15 mouse cellular contexts compared by ENCODE assay signal in the genomic region with DNA sequence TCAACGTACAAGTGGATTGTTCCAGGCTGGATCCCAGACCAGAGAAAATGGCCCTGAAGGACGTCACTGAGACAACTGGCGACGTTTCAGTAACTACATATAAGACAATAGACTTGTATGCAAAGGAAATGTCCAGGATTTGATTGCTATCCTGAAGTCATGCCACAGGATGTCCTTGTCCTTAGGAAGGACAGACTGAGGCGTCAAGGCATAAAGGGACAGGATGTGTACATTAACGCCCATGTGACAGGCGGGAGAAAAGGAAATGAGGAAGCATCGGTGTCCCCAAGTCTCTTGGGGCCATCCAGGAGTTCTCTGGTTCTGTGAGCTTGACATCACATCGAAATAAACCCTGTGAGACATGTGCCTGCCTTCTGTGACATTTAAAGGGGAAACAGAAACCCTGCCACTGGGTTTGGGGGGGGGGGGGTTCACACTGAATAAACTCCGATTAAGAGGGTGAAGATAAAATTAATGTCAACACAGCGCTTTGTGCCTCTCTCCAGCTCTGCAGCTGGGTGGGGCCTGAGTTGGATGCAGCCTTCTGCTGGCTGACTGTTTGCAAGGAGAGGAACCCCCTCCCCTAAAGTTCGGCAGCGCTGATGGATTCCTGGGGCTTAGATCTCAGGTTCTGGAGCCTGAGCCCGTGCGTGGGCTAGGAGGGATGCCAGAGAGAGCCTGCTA. TPM values are rescaled to one million over a fixed set of nuclear protein-coding genes. Genes with fewer than 3 reads are reported as not detected.
DNase-seq lines count a peak whose midpoint lies in the region; ATAC-seq and TF ChIP-seq lines count a peak whose summit lies in the region.
"Had no signal": no experiment of that assay in that cellular context is flagged by ENCODE, and none has a peak within 500 bp of the region (broad histone marks: within the 10 kb centered on the region; RNA-seq: fewer than 3 reads in every experiment).

No protein-coding gene starts in this region.

- WGBS in heart, postnatal 0 days = 60% methylated on average over 15 of the region's 15 CpGs
- WGBS in forebrain, embryonic 11.5 days = 91% methylated on average over 15 of the region's 15 CpGs
- 87% methylated on average over 15 of the region's 15 CpGs for WGBS in forebrain, embryonic 14.5 days
- 60% methylated on average over 15 of the region's 15 CpGs for WGBS in lung, embryonic 14.5 days

- peak overlapping the region; percentile 32; the same call in 1 of the 2 replicates for H3K27ac ChIP-seq in heart, postnatal 0 days (ENCODE audit: low read depth)
- H3K27ac ChIP-seq in forebrain, embryonic 11.5 days (ENCODE audit: low read depth, low read length) = peak overlapping the region; percentile 80
- H3K27ac ChIP-seq in forebrain, embryonic 14.5 days (ENCODE audit: low read depth, low read length) = peak overlapping the region; percentile 91
- no peak overlapping the region for H3K27ac ChIP-seq in lung, embryonic 14.5 days (ENCODE audit: low read depth)

- TF ChIP-seq EP300 in heart, postnatal 0 days (IDR thresholded peaks at IDR 0.05; ENCODE audit: low read depth) = peak; percentile 95

- DNase-seq in heart, postnatal 0 days (ENCODE audit: low spot score) = peak; percentile 49
- DNase-seq in heart, adult 9 months (ENCODE audit: low spot score in 2 of 2) = no peak
- DNase-seq in forebrain, embryonic 11.5 days (ENCODE audit: low spot score) = no peak
- no peak for DNase-seq in forebrain, embryonic 14.5 days (ENCODE audit: low spot score)
- DNase-seq in lung, embryonic 14.5 days = peak; percentile 60
- DNase-seq in adrenal gland, adult 18-20 months (ENCODE audit: low spot score in 2 of 2) = no peak
- DNase-seq in spleen, postnatal 4 days (ENCODE audit: low spot score in 2 of 2) = no peak
- no peak for DNase-seq in left cerebral cortex, postnatal 10 days (ENCODE audit: extremely low spot score in 1 of 2, low spot score in 2 of 2)
- DNase-seq: adrenal gland, postnatal 10 days; heart, postnatal 14 days; right cerebral cortex, postnatal 14 days had no signal

- no peak overlapping the region for H3K4me3 ChIP-seq in heart, postnatal 0 days (ENCODE audit: low read depth, low read length)
- no peak overlapping the region for H3K4me3 ChIP-seq in forebrain, embryonic 11.5 days (ENCODE audit: low read depth, low read length)
- no peak overlapping the region for H3K4me3 ChIP-seq in forebrain, embryonic 14.5 days (ENCODE audit: low read depth, low read length)
- no peak overlapping the region for H3K4me3 ChIP-seq in lung, embryonic 14.5 days (ENCODE audit: low read depth, low read length)

- no peaks in the 10 kb centered on the region for H3K27me3 ChIP-seq in heart, postnatal 0 days (ENCODE audit: control insufficient read depth, insufficient read depth, low read length)
- H3K27me3 ChIP-seq in forebrain, embryonic 11.5 days (ENCODE audit: control insufficient read depth, insufficient read depth, low read length) = no peaks in the 10 kb centered on the region
- H3K27me3 ChIP-seq in forebrain, embryonic 14.5 days (replicated peaks; ENCODE audit: control insufficient read depth, insufficient read depth, low read length) = no peaks in the 10 kb centered on the region
- no peaks in the 10 kb centered on the region for H3K27me3 ChIP-seq in lung, embryonic 14.5 days (ENCODE audit: insufficient read depth, low read length)

- intact Hi-C loops in left cerebral cortex, postnatal 10 days (cut with DNase I) = no loop called here

- peak; percentile 68 for ATAC-seq in heart, postnatal 0 days (ENCODE audit: insufficient read depth, low read depth)
- no peak for ATAC-seq in forebrain, embryonic 11.5 days (replicated peaks; ENCODE audit: low FRiP score)
- ATAC-seq in forebrain, embryonic 14.5 days = no peak
- ATAC-seq in lung, embryonic 14.5 days (ENCODE audit: insufficient read depth) = no peak

- TF ChIP-seq CTCF in heart, postnatal 0 days (IDR thresholded peaks at IDR 0.05; ENCODE audit: low read depth) = no peak
- no peak for TF ChIP-seq CTCF in lung, embryonic 14.5 days (IDR thresholded peaks at IDR 0.05; ENCODE audit: low read depth)

- no peak overlapping the region for H3K4me2 ChIP-seq in heart, postnatal 0 days (ENCODE audit: low read depth, low read length)
- no peak overlapping the region for H3K4me2 ChIP-seq in forebrain, embryonic 11.5 days (ENCODE audit: low read depth, low read length, severe bottlenecking)
- H3K4me2 ChIP-seq in forebrain, embryonic 14.5 days (ENCODE audit: low read length) = no peak overlapping the region
- H3K4me2 ChIP-seq in lung, embryonic 14.5 days = no peak overlapping the region

- H3K9ac ChIP-seq in heart, postnatal 0 days (replicated peaks; ENCODE audit: low read depth, low read length) = no peak overlapping the region
- H3K9ac ChIP-seq in forebrain, embryonic 11.5 days (ENCODE audit: low read length) = no peak overlapping the region
- H3K9ac ChIP-seq in forebrain, embryonic 14.5 days (ENCODE audit: low read length) = no peak overlapping the region
- no peak overlapping the region for H3K9ac ChIP-seq in lung, embryonic 14.5 days

- no peaks in the 10 kb centered on the region for H3K9me3 ChIP-seq in heart, postnatal 0 days (replicated peaks; ENCODE audit: control insufficient read depth, low read length)
- H3K9me3 ChIP-seq in forebrain, embryonic 11.5 days (ENCODE audit: control insufficient read depth, low read length) = peaks cover 4% of the 10 kb centered on the region; the same call in 1 of the 2 replicates
- no peaks in the 10 kb centered on the region for H3K9me3 ChIP-seq in forebrain, embryonic 14.5 days (replicated peaks; ENCODE audit: control insufficient read depth, low read length)
- no peaks in the 10 kb centered on the region for H3K9me3 ChIP-seq in lung, embryonic 14.5 days (ENCODE audit: low read depth, low read length)

- no peaks in the 10 kb centered on the region for H3K4me1 ChIP-seq in heart, postnatal 0 days (ENCODE audit: control insufficient read depth, insufficient read depth)
- H3K4me1 ChIP-seq in forebrain, embryonic 11.5 days (replicated peaks; ENCODE audit: control insufficient read depth, insufficient read depth, low read length) = peaks cover 7% of the 10 kb centered on the region
- H3K4me1 ChIP-seq in forebrain, embryonic 14.5 days (ENCODE audit: control insufficient read depth, insufficient read depth, low read length) = peaks cover 14% of the 10 kb centered on the region
- no peaks in the 10 kb centered on the region for H3K4me1 ChIP-seq in lung, embryonic 14.5 days (ENCODE audit: insufficient read depth)

- 0 out of 2 replicates have a peak, but pooled peaks cover 4% of the 10 kb centered on the region for H3K36me3 ChIP-seq in heart, postnatal 0 days (replicated peaks; ENCODE audit: control insufficient read depth, insufficient read depth, low read length)
- H3K36me3 ChIP-seq in forebrain, embryonic 11.5 days (ENCODE audit: control insufficient read depth, insufficient read depth, low read length) = peaks cover 6% of the 10 kb centered on the region; the same call in 1 of the 2 replicates
- H3K36me3 ChIP-seq in forebrain, embryonic 14.5 days (ENCODE audit: control insufficient read depth, insufficient read depth, low read length) = peaks cover 80% of the 10 kb centered on the region
- no peaks in the 10 kb centered on the region for H3K36me3 ChIP-seq in lung, embryonic 14.5 days (ENCODE audit: insufficient read depth)

RNA-seq across cellular contexts. Expression of gene Mpp3, which starts 19.2 kb away (rescaled TPM):
- 4.9 and 8.0 TPM in 2 replicates for total RNA-seq in heart, postnatal 0 days (2014; rRNA removed; ENCODE audit: low replicate concordance)
- 1.7 and 2.2 TPM in 2 replicates for polyA plus RNA-seq in heart, postnatal 0 days (2015; fragmentation: Nextera tagmentation; extraction: Ambion mirVana)
- 22.1 and 24.1 TPM in 2 replicates for polyA plus RNA-seq in forebrain, embryonic 11.5 days (2014; fragmentation: Nextera tagmentation; extraction: Ambion mirVana)
- 34.2 and 39.6 TPM in 2 replicates for polyA plus RNA-seq in forebrain, embryonic 14.5 days (2014; fragmentation: Nextera tagmentation; extraction: Ambion mirVana)
- polyA plus RNA-seq in lung, embryonic 14.5 days (2014; fragmentation: Nextera tagmentation; extraction: Ambion mirVana) = 4.0 and 4.9 TPM in 2 replicates
- 10 to 100 TPM; 10.8 to 20.2 TPM for total RNA-seq in adrenal gland, adult 18-20 months (2021)
- 10 to 100 TPM; 34.1 to 36.3 TPM for total RNA-seq in left cerebral cortex, postnatal 10 days (2021)

RNA-seq across cellular contexts. Expression of gene Dusp3, which starts 22.3 kb away (rescaled TPM):
- total RNA-seq in heart, postnatal 0 days (2014; rRNA removed; ENCODE audit: low replicate concordance) = 106 and 118 TPM in 2 replicates
- 67.9 and 75.7 TPM in 2 replicates for polyA plus RNA-seq in heart, postnatal 0 days (2015; fragmentation: Nextera tagmentation; extraction: Ambion mirVana)
- polyA plus RNA-seq in forebrain, embryonic 11.5 days (2014; fragmentation: Nextera tagmentation; extraction: Ambion mirVana) = 10.4 and 11.6 TPM in 2 replicates
- polyA plus RNA-seq in forebrain, embryonic 14.5 days (2014; fragmentation: Nextera tagmentation; extraction: Ambion mirVana) = 10.4 and 12.2 TPM in 2 replicates
- polyA plus RNA-seq in lung, embryonic 14.5 days (2014; fragmentation: Nextera tagmentation; extraction: Ambion mirVana) = 15.7 and 16.9 TPM in 2 replicates
- 100 to 1,000 TPM; 107 to 138 TPM for total RNA-seq in adrenal gland, adult 18-20 months (2021)
- 100 to 1,000 TPM; 138 to 142 TPM for total RNA-seq in left cerebral cortex, postnatal 10 days (2021)

RNA-seq across cellular contexts. Expression of gene Cfap97d1, which starts 25.0 kb away (rescaled TPM):
- not detected in 2 replicates for total RNA-seq in heart, postnatal 0 days (2014; rRNA removed; ENCODE audit: low replicate concordance)
- not detected in 2 replicates for polyA plus RNA-seq in heart, postnatal 0 days (2015; fragmentation: Nextera tagmentation; extraction: Ambion mirVana)
- polyA plus RNA-seq in forebrain, embryonic 11.5 days (2014; fragmentation: Nextera tagmentation; extraction: Ambion mirVana) = not detected in 2 replicates
- not detected in 2 replicates for polyA plus RNA-seq in forebrain, embryonic 14.5 days (2014; fragmentation: Nextera tagmentation; extraction: Ambion mirVana)
- not detected in 2 replicates for polyA plus RNA-seq in lung, embryonic 14.5 days (2014; fragmentation: Nextera tagmentation; extraction: Ambion mirVana)
- not detected for total RNA-seq in adrenal gland, adult 18-20 months (2021)
- total RNA-seq in left cerebral cortex, postnatal 10 days (2021) = not detected
- total RNA-seq: adrenal gland, postnatal 10 days; CH12.LX; heart, postnatal 14 days; left cerebral cortex, adult 18-20 months had no signal
- polyA plus RNA-seq: kidney, embryonic 14.5 days; neural tube, embryonic 14.5 days had no signal

RNA-seq across cellular contexts. Expression of gene Cd300lg, which starts 32.2 kb away (rescaled TPM):
- 23.0 and 79.5 TPM in 2 replicates for total RNA-seq in heart, postnatal 0 days (2014; rRNA removed; ENCODE audit: low replicate concordance)
- 22.9 and 24.0 TPM in 2 replicates for polyA plus RNA-seq in heart, postnatal 0 days (2015; fragmentation: Nextera tagmentation; extraction: Ambion mirVana)
- polyA plus RNA-seq in forebrain, embryonic 11.5 days (2014; fragmentation: Nextera tagmentation; extraction: Ambion mirVana) = 0.20 and 0.37 TPM in 2 replicates
- polyA plus RNA-seq in forebrain, embryonic 14.5 days (2014; fragmentation: Nextera tagmentation; extraction: Ambion mirVana) = 0.23 TPM in 1 of 2 replicates, not detected in the other
- polyA plus RNA-seq in lung, embryonic 14.5 days (2014; fragmentation: Nextera tagmentation; extraction: Ambion mirVana) = 0.17 and 0.23 TPM in 2 replicates
- total RNA-seq in adrenal gland, adult 18-20 months (2021) = 10 to 100 TPM; 32.4 to 33.4 TPM
- not detected for total RNA-seq in left cerebral cortex, postnatal 10 days (2021)
- total RNA-seq: CH12.LX had no signal

RNA-seq across cellular contexts. Expression of gene Sost, which starts 42.3 kb away (rescaled TPM):
- total RNA-seq in heart, postnatal 0 days (2014; rRNA removed; ENCODE audit: low replicate concordance) = 6.5 and 21.2 TPM in 2 replicates
- 2.7 and 2.8 TPM in 2 replicates for polyA plus RNA-seq in heart, postnatal 0 days (2015; fragmentation: Nextera tagmentation; extraction: Ambion mirVana)
- not detected in 2 replicates for polyA plus RNA-seq in forebrain, embryonic 11.5 days (2014; fragmentation: Nextera tagmentation; extraction: Ambion mirVana)
- polyA plus RNA-seq in forebrain, embryonic 14.5 days (2014; fragmentation: Nextera tagmentation; extraction: Ambion mirVana) = not detected in 2 replicates
- not detected in 2 replicates for polyA plus RNA-seq in lung, embryonic 14.5 days (2014; fragmentation: Nextera tagmentation; extraction: Ambion mirVana)
- total RNA-seq in adrenal gland, adult 18-20 months (2021) = not detected
- total RNA-seq in left cerebral cortex, postnatal 10 days (2021) = not detected
- total RNA-seq: CH12.LX; left cerebral cortex, adult 18-20 months had no signal
- polyA plus RNA-seq: neural tube, embryonic 14.5 days had no signal

Comparison
In these comparisons a context has a peak if more than half of its experiments do, and no peak if none do; other contexts are left out.
1. DNase-seq: peak in heart, postnatal 0 days (single experiment) and lung, embryonic 14.5 days (single experiment); none in heart, adult 9 months (0 of 2), forebrain, embryonic 11.5 days (single experiment), forebrain, embryonic 14.5 days (single experiment), adrenal gland, adult 18-20 months (0 of 2), spleen, postnatal 4 days (0 of 2) and left cerebral cortex, postnatal 10 days (0 of 2).